Comparison of ENCODE assay signal across 23 mouse cellular contexts in the genomic region with DNA sequence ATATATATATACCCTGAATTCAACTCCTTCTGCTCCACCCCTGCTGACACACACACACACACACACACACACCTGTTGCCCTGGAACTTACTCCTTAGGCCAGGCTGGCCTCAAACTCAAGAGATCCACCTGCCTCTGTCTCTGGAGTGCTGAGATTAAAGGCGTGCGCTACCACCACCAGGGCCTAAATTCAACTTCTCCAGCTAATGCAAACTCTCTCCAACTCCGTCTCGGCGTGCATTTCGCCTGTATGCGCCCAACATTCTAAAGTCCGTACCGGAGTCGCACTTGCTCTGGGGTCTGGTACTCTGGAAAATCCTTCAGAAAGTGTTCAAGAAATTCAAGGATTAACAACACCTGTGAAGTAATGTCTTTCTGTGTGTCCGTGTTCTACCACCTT. TPM values are rescaled to one million over a fixed set of nuclear protein-coding genes. Genes with fewer than 3 reads are reported as not detected.
DNase-seq lines count a peak whose midpoint lies in the region; ATAC-seq and TF ChIP-seq lines count a peak whose summit lies in the region.
"Had no signal": no experiment of that assay in that cellular context is flagged by ENCODE, and none has a peak within 500 bp of the region (broad histone marks: within the 10 kb centered on the region; RNA-seq: fewer than 3 reads in every experiment).

No protein-coding gene starts in this region.

- 88% methylated on average over 11 of the region's 11 CpGs for WGBS in kidney, embryonic 14.5 days
- WGBS in neural tube, embryonic 12.5 days, result 87% methylated on average over 11 of the region's 11 CpGs
- WGBS in neural tube, embryonic 15.5 days, result 91% methylated on average over 11 of the region's 11 CpGs
- 88% methylated on average over 11 of the region's 11 CpGs for WGBS in liver, embryonic 12.5 days (ENCODE audit: insufficient replicate concordance)

- H3K36me3 ChIP-seq in kidney, embryonic 14.5 days (ENCODE audit: control insufficient read depth, insufficient read depth, low read length), result no peaks in the 10 kb centered on the region
- no peaks in the 10 kb centered on the region for H3K36me3 ChIP-seq in neural tube, embryonic 12.5 days
- no peaks in the 10 kb centered on the region for H3K36me3 ChIP-seq in neural tube, embryonic 15.5 days
- no peaks in the 10 kb centered on the region for H3K36me3 ChIP-seq in ES-E14 (ENCODE audit: control insufficient read depth, insufficient read depth, low read length, poor library complexity, severe bottlenecking)
- no peaks in the 10 kb centered on the region for H3K36me3 ChIP-seq in liver, embryonic 12.5 days
- H3K36me3 ChIP-seq: embryonic facial prominence, embryonic 13.5 days; heart, embryonic 13.5 days; hindbrain, embryonic 13.5 days; limb, embryonic 10.5 days; midbrain, embryonic 12.5 days had no signal

- H3K9me3 ChIP-seq in kidney, embryonic 14.5 days (ENCODE audit: control insufficient read depth, low read length), result no peaks in the 10 kb centered on the region
- H3K9me3 ChIP-seq in neural tube, embryonic 12.5 days, result no peaks in the 10 kb centered on the region
- no peaks in the 10 kb centered on the region for H3K9me3 ChIP-seq in neural tube, embryonic 15.5 days (replicated peaks)
- H3K9me3 ChIP-seq in ES-E14 (ENCODE audit: control insufficient read depth, insufficient read depth, low read depth, low read length), result no peaks in the 10 kb centered on the region
- no peaks in the 10 kb centered on the region for H3K9me3 ChIP-seq in liver, embryonic 12.5 days (replicated peaks)
- H3K9me3 ChIP-seq: embryonic facial prominence, embryonic 13.5 days; heart, embryonic 13.5 days; hindbrain, embryonic 13.5 days; limb, embryonic 10.5 days; midbrain, embryonic 12.5 days had no signal

- DNase-seq in kidney, adult 9 months, result no peak
- DNase-seq in ES-E14 (ENCODE audit: low read depth, low spot score), result no peak
- no peak for DNase-seq in cerebellum, postnatal 4 days (ENCODE audit: low spot score in 2 of 2)
- DNase-seq: adrenal gland, adult 2 months; cerebellum, adult 11-12 months; cerebellum, postnatal 25 days; heart, postnatal 36 days; kidney, postnatal 10 days; liver; thymus, postnatal 25 days had no signal

- ATAC-seq in kidney, embryonic 14.5 days (ENCODE audit: low FRiP score, low TSS enrichment), result peak; percentile 9; the same call in 1 of the 2 replicates
- ATAC-seq in neural tube, embryonic 12.5 days (ENCODE audit: low FRiP score, low read depth), result no peak
- no peak for ATAC-seq in neural tube, embryonic 15.5 days (ENCODE audit: low FRiP score)
- ATAC-seq in liver, embryonic 12.5 days, result no peak
- ATAC-seq: forebrain, embryonic 14.5 days; Patski had no signal

- in situ Hi-C loops in ES-E14 (cut with MboI; ENCODE audit: low sequenced_read_pairs in 2 of 2, unreplicated experiment in 2 of 2), result no loop called here

- H3K4me1 ChIP-seq in kidney, embryonic 14.5 days (ENCODE audit: control insufficient read depth, insufficient read depth, low read length), result 0 out of 2 replicates have a peak, but pooled peaks cover 4% of the 10 kb centered on the region
- peaks cover 33% of the 10 kb centered on the region for H3K4me1 ChIP-seq in neural tube, embryonic 12.5 days
- H3K4me1 ChIP-seq in neural tube, embryonic 15.5 days, result peaks cover 30% of the 10 kb centered on the region
- peaks cover 18 to 43% of the 10 kb centered on the region in 2 experiments for H3K4me1 ChIP-seq in ES-E14 (ENCODE audit: control insufficient read depth in 2 of 2, insufficient read depth in 2 of 2, low read length in 2 of 2, poor library complexity in 1 of 2)
- H3K4me1 ChIP-seq in liver, embryonic 12.5 days, result peaks cover 37% of the 10 kb centered on the region

- no peak overlapping the region for H3K4me2 ChIP-seq in kidney, embryonic 14.5 days (replicated peaks; ENCODE audit: low read depth, low read length)
- H3K4me2 ChIP-seq in neural tube, embryonic 12.5 days (replicated peaks), result peak overlapping the region; percentile 41; the same call in 1 of the 2 replicates
- H3K4me2 ChIP-seq in neural tube, embryonic 15.5 days, result no peak overlapping the region
- no peak overlapping the region for H3K4me2 ChIP-seq in liver, embryonic 12.5 days
- H3K4me2 ChIP-seq: embryonic facial prominence, embryonic 13.5 days; heart, embryonic 13.5 days; hindbrain, embryonic 13.5 days; midbrain, embryonic 12.5 days had no signal

- peaks cover 17% of the 10 kb centered on the region for H3K27me3 ChIP-seq in kidney, embryonic 14.5 days (ENCODE audit: control insufficient read depth, insufficient read depth, low read length)
- H3K27me3 ChIP-seq in neural tube, embryonic 12.5 days (replicated peaks), result peaks cover 7% of the 10 kb centered on the region
- no peaks in the 10 kb centered on the region for H3K27me3 ChIP-seq in neural tube, embryonic 15.5 days (replicated peaks)
- no peaks in the 10 kb centered on the region for H3K27me3 ChIP-seq in liver, embryonic 12.5 days (replicated peaks)
- H3K27me3 ChIP-seq: embryonic facial prominence, embryonic 13.5 days; heart, embryonic 13.5 days; Patski had no signal

- no peak overlapping the region for H3K27ac ChIP-seq in kidney, embryonic 14.5 days (ENCODE audit: low read depth, low read length)
- H3K27ac ChIP-seq in neural tube, embryonic 12.5 days, result no peak overlapping the region
- no peak overlapping the region for H3K27ac ChIP-seq in neural tube, embryonic 15.5 days (replicated peaks)
- no peak overlapping the region for H3K27ac ChIP-seq in ES-E14 (ENCODE audit: insufficient read depth, low read depth, low read length, poor library complexity, severe bottlenecking)
- no peak overlapping the region for H3K27ac ChIP-seq in liver, embryonic 12.5 days
- H3K27ac ChIP-seq: embryonic facial prominence, embryonic 13.5 days; hindbrain, embryonic 13.5 days; layer of hippocampus, adult 2 months; limb, embryonic 10.5 days; midbrain, embryonic 12.5 days had no signal

- H3K9ac ChIP-seq in kidney, embryonic 14.5 days (ENCODE audit: low read depth, low read length), result no peak overlapping the region
- peak overlapping the region; percentile 8; the same call in 1 of the 2 replicates for H3K9ac ChIP-seq in neural tube, embryonic 12.5 days
- no peak overlapping the region for H3K9ac ChIP-seq in neural tube, embryonic 15.5 days (replicated peaks)
- peak overlapping the region; percentile 36 for H3K9ac ChIP-seq in ES-E14 (ENCODE audit: insufficient read depth, low read depth, low read length, poor library complexity, severe bottlenecking)
- H3K9ac ChIP-seq in liver, embryonic 12.5 days, result no peak overlapping the region
- H3K9ac ChIP-seq: embryonic facial prominence, embryonic 13.5 days; heart, embryonic 13.5 days; hindbrain, embryonic 13.5 days; midbrain, embryonic 12.5 days had no signal

- no peak overlapping the region for H3K4me3 ChIP-seq in kidney, embryonic 14.5 days (ENCODE audit: low read length)
- no peak overlapping the region for H3K4me3 ChIP-seq in neural tube, embryonic 12.5 days
- no peak overlapping the region for H3K4me3 ChIP-seq in neural tube, embryonic 15.5 days (replicated peaks)
- peak overlapping the region; percentile 28 to 41; a peak in 3 of 4 replicates for H3K4me3 ChIP-seq in ES-E14 (ENCODE audit: insufficient read depth in 1 of 2, low read depth in 1 of 2, low read length in 2 of 2, poor library complexity in 1 of 2, severe bottlenecking in 1 of 2)
- H3K4me3 ChIP-seq in liver, embryonic 12.5 days, result no peak overlapping the region
- H3K4me3 ChIP-seq: embryonic facial prominence, embryonic 13.5 days; erythroblast, embryonic 14.5 days; heart, embryonic 13.5 days; hindbrain, embryonic 13.5 days; layer of hippocampus, adult 2 months; limb, embryonic 10.5 days; midbrain, embryonic 12.5 days had no signal

TF ChIP-seq in ES-E14, 5 proteins besides CTCF, POLR2A, EP300 and RAD21:
- TF ChIP-seq ZC3H11A (IDR thresholded peaks at IDR 0.05; ENCODE audit: borderline replicate concordance, low read depth, low read length) (no peak), CHD2 (IDR thresholded peaks at IDR 0.05; ENCODE audit: low read depth, low read length) (no peak), MAFK (IDR thresholded peaks at IDR 0.05; ENCODE audit: insufficient read depth, low read depth, low read length) (no peak), HCFC1 (IDR thresholded peaks at IDR 0.05; ENCODE audit: borderline replicate concordance, insufficient read depth, low read length) (no peak), ZNF384 (IDR thresholded peaks at IDR 0.05; ENCODE audit: low read depth, low read length) (no peak)

RNA-seq across cellular contexts. Expression of a gene that starts 8.6 kb away (rescaled TPM):
- 10.2 and 13.0 TPM in 2 replicates for polyA plus RNA-seq in kidney, embryonic 14.5 days (2014; fragmentation: Nextera tagmentation; extraction: Ambion mirVana)
- 12.4 and 14.4 TPM in 2 replicates for polyA plus RNA-seq in neural tube, embryonic 12.5 days (2016; fragmentation: Nextera tagmentation; extraction: Ambion mirVana)
- 8.2 and 9.8 TPM in 2 replicates for polyA plus RNA-seq in neural tube, embryonic 15.5 days (2015; fragmentation: Nextera tagmentation; extraction: Ambion mirVana)
- total RNA-seq in ES-E14 (2012; rRNA removed), result 8.4 and 12.6 TPM in 2 replicates
- 5.0 and 5.1 TPM in 2 replicates for polyA plus RNA-seq in liver, embryonic 12.5 days (2016; fragmentation: Nextera tagmentation; extraction: Ambion mirVana)

Comparison
In these comparisons a context has a peak if more than half of its experiments do, and no peak if none do; other contexts are left out.
1. H3K9ac ChIP-seq: peak in neural tube, embryonic 12.5 days (single experiment) and ES-E14 (single experiment); none in kidney, embryonic 14.5 days (single experiment), neural tube, embryonic 15.5 days (single experiment) and liver, embryonic 12.5 days (single experiment).
2. H3K4me3 ChIP-seq: peak in ES-E14 (2 of 2); none in kidney, embryonic 14.5 days (single experiment), neural tube, embryonic 12.5 days (single experiment), neural tube, embryonic 15.5 days (single experiment) and liver, embryonic 12.5 days (single experiment).